Mouse (Mus musculus) heart, postnatal 0 days (tissue): ENCODE measurements at regions not wholly inside any gene's neighbourhood (a gene's known extent, or its start where the extent isn't known, plus 50 kb on each side); places are given as distances from the start of the nearest gene placed in this dataset.

ENCODE experiments used
- ATAC-seq: fragments of 200-750 bp; cut with Nextera tagmentation; 2 replicates; pipeline ENCODE4 v1.8.0; 2017; ENCODE audit warnings: low read depth, moderate number of reproducible peaks, moderate library complexity; ENCODE audit not compliant: insufficient read depth
- DNase-seq: peaks from one replicate; pipeline ENCODE4 v3.0.0-alpha.2; 2016; ENCODE audit warnings: low spot score
- H3K27ac ChIP-seq: fragments of 300-500 bp; sonication (generic); 2 replicates; pipeline ENCODE4 v1.5.1; 2014; ENCODE audit warnings: low read depth, mild to moderate bottlenecking
- H3K27me3 ChIP-seq: fragments of 300-500 bp; sonication (generic); 2 replicates; pipeline ENCODE4 v1.6.1; 2014; ENCODE audit warnings: low read length, mixed read lengths; ENCODE audit not compliant: control insufficient read depth, insufficient read depth
- H3K36me3 ChIP-seq: fragments of 300-500 bp; sonication (generic); replicated peaks from 2 replicates; pipeline ENCODE4 v1.6.1; 2014; ENCODE audit warnings: low read length, mixed read lengths; ENCODE audit not compliant: control insufficient read depth, insufficient read depth
- H3K4me1 ChIP-seq: fragments of 300-500 bp; sonication (generic); 2 replicates; pipeline ENCODE4 v1.6.1; 2014; ENCODE audit warnings: antibody characterized with exemption; ENCODE audit not compliant: control insufficient read depth, insufficient read depth
- H3K4me2 ChIP-seq: fragments of 300-500 bp; sonication (generic); 2 replicates; pipeline ENCODE4 v1.6.1; 2014; ENCODE audit warnings: low read depth, mild to moderate bottlenecking, low read length, moderate library complexity
- H3K4me3 ChIP-seq: fragments of 300-500 bp; sonication (generic); 2 replicates; pipeline ENCODE4 v1.5.1; 2014; ENCODE audit warnings: low read depth, low read length
- H3K9ac ChIP-seq: fragments of 300-500 bp; sonication (generic); replicated peaks from 2 replicates; pipeline ENCODE4 v1.6.1; 2014; ENCODE audit warnings: low read depth, low read length, mixed read lengths
- H3K9me3 ChIP-seq: fragments of 300-500 bp; sonication (generic); replicated peaks from 2 replicates; pipeline ENCODE4 v1.6.1; 2016; ENCODE audit warnings: low read length; ENCODE audit not compliant: control insufficient read depth
- CTCF ChIP-seq: IDR thresholded peaks from 2 replicates; pipeline ENCODE4 v1.5.1; 2016; ENCODE audit warnings: antibody characterized with exemption, control low read depth, low read depth
- EP300 ChIP-seq: IDR thresholded peaks from 2 replicates; pipeline ENCODE4 v1.6.1; 2016; ENCODE audit warnings: antibody characterized with exemption, low read depth
- WGBS: fragments of 180-500 bp; shearing (Covaris S2); extraction: QIAGEN DNeasy Blood & Tissue Kit; methylation state at CpG from one replicate; pipeline ENCODE4 v1.1.7; 2014; 5-methylcytosine and 5-hydroxymethylcytosine counted together

DNA sequence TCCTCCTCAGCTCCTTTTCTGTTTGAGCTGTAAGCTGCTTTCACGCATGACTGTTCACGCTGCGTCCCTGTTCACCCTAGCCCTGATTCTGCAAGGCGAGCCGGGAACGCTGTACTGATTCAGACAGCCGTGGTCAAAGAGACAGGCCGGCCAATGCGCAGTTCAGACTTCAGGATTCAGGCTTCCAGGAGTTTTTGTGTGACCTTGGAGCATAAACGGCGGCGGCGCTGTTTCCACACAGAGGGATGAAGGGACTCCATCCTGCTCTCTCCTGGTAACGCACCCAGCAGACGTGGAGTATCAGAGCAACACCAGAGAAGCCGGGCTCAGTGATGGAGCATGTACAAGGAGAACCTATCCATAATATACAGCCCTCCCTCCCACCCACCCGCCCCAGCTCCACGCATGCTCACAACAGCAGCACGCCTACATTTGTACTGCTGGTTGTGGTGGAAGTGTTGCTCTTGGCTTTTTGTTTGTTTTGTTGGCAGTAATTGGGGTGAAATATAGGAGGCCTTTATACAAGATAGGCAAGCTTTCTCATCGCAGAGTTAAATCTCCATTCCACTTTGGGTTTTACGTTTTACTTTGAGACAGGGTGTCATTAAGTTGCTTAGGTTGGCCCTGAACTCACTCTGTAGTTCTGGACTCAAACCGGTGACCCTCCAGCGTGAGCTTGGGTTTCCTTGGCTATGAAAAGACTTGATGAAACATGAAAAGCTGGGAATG lies 98.6 kb upstream of the Cpsf6 start:
- TF ChIP-seq EP300, result no peak
- no peak for TF ChIP-seq CTCF
- H3K4me3 ChIP-seq, result no peak overlapping the region
- H3K27me3 ChIP-seq, result no peaks in the 10 kb centered on the region
- 78% methylated on average over 23 of the region's 23 CpGs for WGBS
- H3K9ac ChIP-seq, result no peak overlapping the region
- ATAC-seq, result no peak
- no peak for DNase-seq
- no peak overlapping the region for H3K27ac ChIP-seq
- H3K36me3 ChIP-seq, result no peaks in the 10 kb centered on the region
- H3K4me1 ChIP-seq, result no peaks in the 10 kb centered on the region
- 0 out of 2 replicates have a peak, but pooled peaks cover 10% of the 10 kb centered on the region for H3K9me3 ChIP-seq
- no peak overlapping the region for H3K4me2 ChIP-seq

DNA sequence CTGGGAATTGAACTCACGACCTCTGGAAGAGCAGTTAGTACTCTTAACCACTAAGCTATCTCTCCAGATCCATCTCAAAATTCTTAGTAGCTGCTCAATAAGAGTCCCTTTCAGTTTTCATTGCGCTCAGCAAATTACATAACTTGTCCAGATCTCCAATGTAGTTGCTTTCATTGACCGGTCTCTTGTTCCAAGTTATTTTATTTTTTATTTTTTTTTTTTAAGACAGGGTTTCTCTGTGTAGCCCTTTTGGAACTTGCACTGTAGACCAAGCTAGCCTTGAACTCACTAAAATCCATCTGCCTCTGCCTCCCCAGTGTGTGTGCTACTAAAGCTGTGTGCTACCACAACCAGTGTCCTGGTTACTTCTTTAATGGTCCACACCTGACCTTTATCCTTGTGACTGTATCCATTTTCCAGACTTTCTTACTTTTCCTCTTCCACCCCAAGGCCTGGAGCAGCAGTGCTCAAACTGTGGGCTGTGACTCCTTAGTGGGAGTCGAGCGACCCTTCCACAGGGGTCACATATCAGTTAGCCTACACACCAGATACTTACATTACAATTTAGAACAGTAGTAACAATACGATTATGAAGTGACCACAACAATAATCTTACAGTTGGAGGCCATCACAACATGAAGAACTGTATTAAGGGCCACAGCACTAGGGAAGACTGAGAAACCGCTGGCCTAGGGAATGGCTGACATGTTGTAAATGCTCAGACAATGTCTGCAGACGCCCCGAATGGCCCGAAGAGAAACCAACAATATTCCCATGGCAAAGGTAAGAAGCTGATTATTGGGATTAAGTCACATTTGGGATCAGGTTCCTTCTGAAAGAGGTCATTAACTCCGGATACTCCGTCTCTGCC lies 97.8 kb upstream of the Cpsf6 start:
- H3K36me3 ChIP-seq, result no peaks in the 10 kb centered on the region
- H3K9me3 ChIP-seq, result 0 out of 2 replicates have a peak, but pooled peaks cover 10% of the 10 kb centered on the region
- H3K27ac ChIP-seq, result no peak overlapping the region
- DNase-seq (no peak), ATAC-seq (no peak)
- no peak overlapping the region for H3K4me2 ChIP-seq
- TF ChIP-seq EP300, result no peak
- no peak for TF ChIP-seq CTCF
- H3K4me3 ChIP-seq, result no peak overlapping the region
- H3K9ac ChIP-seq, result no peak overlapping the region
- no peaks in the 10 kb centered on the region for H3K4me1 ChIP-seq
- 90% methylated on average over 12 of the region's 12 CpGs for WGBS
- H3K27me3 ChIP-seq, result no peaks in the 10 kb centered on the region

DNA sequence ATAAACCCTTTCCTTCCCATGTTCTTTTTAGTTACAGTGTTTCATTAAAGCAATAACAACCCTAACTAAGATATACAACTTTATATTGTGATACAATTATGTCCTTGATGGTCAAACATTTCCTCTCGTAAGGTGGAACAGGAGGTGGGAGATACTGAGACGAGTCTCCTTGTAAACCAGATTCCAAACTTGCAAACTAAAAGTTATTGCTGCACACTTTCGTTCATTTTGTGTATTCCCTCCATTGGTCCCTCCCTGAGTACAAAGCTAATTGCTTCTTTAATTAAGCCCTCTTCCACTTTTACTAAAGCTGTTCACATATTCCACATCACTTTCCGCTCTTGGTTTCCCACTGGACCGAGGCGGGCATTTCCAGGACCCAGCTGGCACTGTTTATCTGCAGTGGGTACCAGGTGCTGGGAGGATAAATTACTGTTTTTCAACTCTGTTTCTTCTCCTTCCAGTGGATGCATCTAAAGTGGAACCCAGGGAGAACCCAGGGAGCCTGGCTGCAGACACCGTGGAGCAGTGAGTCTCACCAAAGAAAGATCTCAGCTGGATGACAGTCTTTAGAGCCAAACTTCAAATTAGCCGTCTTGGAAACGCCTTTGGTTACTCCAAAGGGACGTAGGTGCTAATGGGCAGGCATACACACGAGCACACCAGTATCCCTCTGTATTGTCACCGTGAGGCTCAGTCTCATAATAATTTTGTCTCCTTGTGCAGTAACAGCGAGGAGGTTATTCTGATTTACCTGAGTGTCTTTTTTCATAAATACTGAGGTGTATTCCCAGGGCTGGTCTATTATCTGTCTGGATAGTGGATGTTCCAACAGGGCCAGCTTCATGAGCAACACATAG lies 95.5 kb upstream of the Cpsf6 start:
- peaks cover 4% of the 10 kb centered on the region for H3K4me1 ChIP-seq
- no peak overlapping the region for H3K4me3 ChIP-seq
- no peak overlapping the region for H3K9ac ChIP-seq
- no peak for DNase-seq
- ATAC-seq, result no peak
- no peak overlapping the region for H3K4me2 ChIP-seq
- no peaks in the 10 kb centered on the region for H3K27me3 ChIP-seq
- no peaks in the 10 kb centered on the region for H3K36me3 ChIP-seq
- no peak overlapping the region for H3K27ac ChIP-seq
- TF ChIP-seq CTCF, result no peak
- no peak for TF ChIP-seq EP300
- 84% methylated on average over 13 of the region's 13 CpGs for WGBS
- 0 out of 2 replicates have a peak, but pooled peaks cover 10% of the 10 kb centered on the region for H3K9me3 ChIP-seq

DNA sequence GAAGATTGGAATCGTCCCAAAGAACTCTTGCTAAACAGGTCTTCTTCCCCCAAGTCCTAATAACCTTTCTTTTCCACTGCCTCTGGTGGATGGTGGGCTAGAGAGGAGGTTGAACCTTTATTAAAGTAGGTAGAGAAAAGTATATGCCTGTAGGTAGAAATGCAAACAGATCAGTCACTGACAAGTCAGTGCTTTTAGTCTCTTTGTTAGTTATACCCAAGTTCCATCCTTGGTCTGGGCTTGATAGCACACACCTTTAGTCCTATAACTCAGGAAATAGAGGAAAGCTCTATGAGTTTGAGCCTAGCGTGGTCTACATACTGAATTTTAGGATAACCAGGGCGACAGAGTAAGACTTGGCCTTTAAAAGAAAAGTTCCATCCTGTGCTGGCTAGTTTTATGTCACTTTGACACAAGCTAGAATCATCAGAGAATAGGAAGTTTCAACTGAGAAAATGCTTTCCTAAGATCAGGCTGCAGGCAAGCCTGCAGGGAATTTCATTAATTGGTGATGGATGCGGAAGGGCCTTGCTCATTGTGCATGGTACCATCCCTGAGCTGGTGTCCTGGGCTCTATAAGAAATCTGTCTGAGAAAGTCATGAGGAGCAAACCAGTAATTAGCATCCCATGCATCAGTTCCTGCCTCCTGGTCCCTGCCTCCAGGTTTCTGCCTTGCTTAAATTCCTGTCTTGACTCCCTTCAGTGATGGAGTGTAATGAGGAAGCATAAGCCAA lies 94.7 kb upstream of the Cpsf6 start:
- TF ChIP-seq CTCF (no peak), EP300 (no peak)
- WGBS, result 81% methylated on average over 4 of the region's 4 CpGs
- DNase-seq (no peak), ATAC-seq (no peak)
- Histone ChIP-seq H3K4me1 (peaks cover 4% of the 10 kb centered on the region), H3K27ac (no peak overlapping the region), H3K4me3 (no peak overlapping the region), H3K9me3 (0 out of 2 replicates have a peak, but pooled peaks cover 10% of the 10 kb centered on the region), H3K36me3 (no peaks in the 10 kb centered on the region), H3K9ac (no peak overlapping the region), H3K4me2 (no peak overlapping the region), H3K27me3 (no peaks in the 10 kb centered on the region)

DNA sequence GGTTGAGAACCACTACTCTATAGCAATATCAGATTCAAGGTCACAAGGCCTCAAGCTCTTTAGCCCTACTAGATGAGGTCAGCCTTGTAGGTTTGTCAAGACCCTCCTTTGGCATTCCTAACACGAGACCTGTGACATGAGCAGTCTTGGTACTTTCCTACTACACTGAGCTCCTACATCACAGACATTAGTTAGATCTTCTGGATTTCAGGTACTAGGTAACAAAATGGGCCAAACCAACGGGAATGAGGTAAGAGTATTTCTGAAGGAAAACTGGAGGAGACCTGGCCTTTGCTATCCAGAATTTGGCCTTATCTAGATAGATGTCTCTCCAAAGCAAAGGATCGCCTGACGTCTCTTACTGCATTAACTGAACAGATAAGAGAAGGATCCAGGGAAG lies 93.7 kb upstream of the Cpsf6 start:
- TF ChIP-seq CTCF, result no peak
- no peak for TF ChIP-seq EP300
- H3K27ac ChIP-seq, result no peak overlapping the region
- H3K4me2 ChIP-seq, result no peak overlapping the region
- DNase-seq (no peak), ATAC-seq (no peak)
- 81% methylated on average over 4 of the region's 4 CpGs for WGBS
- H3K9me3 ChIP-seq, result 0 out of 2 replicates have a peak, but pooled peaks cover 10% of the 10 kb centered on the region
- no peaks in the 10 kb centered on the region for H3K27me3 ChIP-seq
- no peaks in the 10 kb centered on the region for H3K36me3 ChIP-seq
- peaks cover 4% of the 10 kb centered on the region for H3K4me1 ChIP-seq
- no peak overlapping the region for H3K9ac ChIP-seq
- H3K4me3 ChIP-seq, result no peak overlapping the region
